Mouse (Mus musculus) skeletal muscle tissue, adult 2 months (tissue): ENCODE data around the gene Gm5935.
"Not testable (repeated sequence)": the region's sequence is repeated elsewhere in the genome, so short reads cannot be mapped to it uniquely, and the experiment has no call there.

Source experiments
- DNase-seq: peaks from one replicate; pipeline ENCODE4 v3.0.0-alpha.2; 2012; ENCODE audit warnings: low read depth, low spot score

The Gm5935 gene

GRCm38 (mm10) chrX:24775064-24775463 is at the start of gene Gm5935:
Gene Gm5935, minus strand, starts transcription at chrX:24775164.
- not testable (repeated sequence) for DNase-seq
